Mouse (Mus musculus) regulatory T cell (primary cell): ENCODE measurements around the gene Nos3.

Experiments used
- in situ Hi-C: fragments of 300-600 bp; cut with MboI, MseI; formaldehyde crosslinking; loops from one replicate; pipeline ENCODE4 v1.15.1; 2025; ENCODE audit warnings: high pct_unique_total_duplicates

The Nos3 gene

DNA sequence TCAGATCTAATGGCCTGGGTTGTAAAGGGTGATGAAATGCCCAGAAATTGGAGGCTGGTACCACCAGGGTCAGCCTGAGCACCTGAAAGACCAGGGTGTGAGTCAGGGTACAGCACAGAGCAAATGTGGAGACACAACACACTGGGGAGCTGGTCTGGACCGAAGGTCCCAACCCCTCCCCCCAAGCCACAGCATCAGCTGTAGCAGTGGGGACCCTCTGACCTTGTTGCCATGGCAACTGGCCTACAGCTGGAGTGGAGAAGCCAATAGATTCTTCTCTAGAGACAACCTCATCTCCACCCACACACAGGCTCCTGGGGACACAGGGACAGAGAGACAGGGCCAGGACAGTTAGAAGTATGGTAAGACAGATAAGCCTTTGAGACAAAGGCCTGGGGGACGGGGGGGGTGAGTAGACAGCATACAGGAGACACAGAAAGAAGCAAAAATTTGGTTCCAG is 20.6 kb upstream of the Nos3 start:
- in situ Hi-C loops: loop anchor here (5.0 kb wide), 1 partner anchor 67 kb away; no protein-coding TSS in a partner anchor

DNA sequence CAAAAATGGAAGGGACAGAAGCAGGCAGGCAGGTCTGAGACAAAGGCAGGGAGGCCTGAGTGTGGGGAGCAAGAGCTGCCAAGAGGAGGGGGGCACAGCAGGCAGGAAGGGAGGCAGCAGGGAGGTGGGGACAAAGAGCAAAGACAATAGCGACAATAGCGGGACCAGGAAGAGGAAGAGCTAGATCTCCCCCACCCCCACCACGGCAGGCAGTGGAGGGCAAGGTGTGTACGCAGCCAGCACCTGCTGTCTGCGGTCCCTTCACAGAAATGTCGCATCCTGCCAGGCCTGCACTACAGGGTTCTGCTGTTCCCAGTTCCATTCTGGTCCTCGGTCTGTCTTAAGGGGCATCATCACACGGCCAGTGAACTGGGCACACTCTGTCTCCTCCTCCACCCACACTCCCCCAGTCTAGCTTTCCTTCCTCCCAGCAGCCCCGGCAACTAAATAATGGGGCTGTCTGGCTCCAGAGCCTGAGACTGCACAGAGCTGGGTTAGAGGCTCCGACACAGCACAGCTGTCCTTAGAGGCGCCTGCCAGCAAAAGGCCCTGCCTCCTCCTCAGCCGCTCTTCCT is 20.0 kb upstream of the Nos3 start:
- in situ Hi-C loops: loop anchor here (5.0 kb wide), 1 partner anchor 67 kb away; no protein-coding TSS in a partner anchor

- in situ Hi-C loops: no loop called here
Measured at GRCm38 (mm10) chr5:24346313-24346712, 18.3 kb upstream of the Nos3 start.

DNA sequence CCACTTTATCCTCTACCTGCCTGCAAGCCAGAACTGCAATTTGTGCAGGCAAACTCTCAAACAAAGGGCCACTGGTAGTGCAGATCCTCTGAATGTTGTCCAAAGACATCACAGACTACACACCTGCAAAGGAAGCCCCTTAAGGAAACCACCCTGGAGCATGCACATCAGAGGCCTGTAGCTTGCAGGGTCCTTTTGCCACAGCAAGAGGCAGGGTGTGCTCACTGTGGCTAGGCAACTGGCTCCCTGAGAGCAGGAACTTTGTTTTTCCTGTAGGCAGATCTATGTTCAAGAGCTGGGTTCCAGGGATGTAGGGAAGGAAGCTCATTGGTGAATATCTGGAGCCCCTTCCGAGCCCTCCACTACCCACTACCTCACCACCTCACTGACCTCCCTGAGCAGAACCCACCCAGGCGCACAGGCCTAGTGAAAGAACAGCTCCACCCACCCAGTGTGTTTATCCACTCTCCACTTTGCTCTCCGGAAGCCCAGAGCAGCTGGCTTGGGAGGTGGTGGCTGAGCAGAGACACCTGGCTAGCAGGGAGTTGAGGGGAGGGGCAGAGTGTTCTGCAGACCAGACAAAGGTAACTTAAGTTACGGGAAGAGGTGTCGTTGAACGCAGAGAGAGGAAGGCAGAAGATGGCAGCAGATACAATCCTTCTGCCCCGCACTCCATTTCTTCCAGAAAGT is 17.3 kb upstream of the Nos3 start:
- in situ Hi-C loops: no loop called here

DNA sequence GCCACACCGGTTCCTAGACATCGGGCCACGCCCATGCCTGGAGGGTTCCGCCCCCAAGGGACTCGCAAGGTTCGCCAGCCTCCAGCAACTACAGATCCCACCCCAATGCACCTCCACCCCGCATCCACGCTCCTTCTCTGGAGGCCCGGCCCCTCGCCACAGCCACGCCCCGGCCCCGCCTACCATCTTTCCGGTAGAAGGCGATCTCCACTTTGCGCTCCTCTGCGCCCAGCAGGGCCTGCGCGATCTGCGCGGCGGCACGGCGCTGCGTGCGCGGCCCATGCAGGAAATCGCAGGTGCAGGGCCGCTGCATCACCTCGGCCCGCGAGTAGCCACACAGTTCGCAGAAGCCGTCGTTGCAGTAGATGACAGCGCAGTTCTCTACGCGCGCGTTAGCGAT is 16.5 kb upstream of the Nos3 start:
- in situ Hi-C loops: no loop called here

- in situ Hi-C loops: no loop called here
Measured at GRCm38 (mm10) chr5:24348546-24348945, 16.1 kb upstream of the Nos3 start.

- in situ Hi-C loops: no loop called here
Measured at GRCm38 (mm10) chr5:24350073-24350472, 14.5 kb upstream of the Nos3 start.

- in situ Hi-C loops: no loop called here
Measured at GRCm38 (mm10) chr5:24350531-24351250, 13.9 kb upstream of the Nos3 start.

GRCm38 (mm10) chr5:24351278-24351677 is 13.3 kb upstream of the Nos3 start, which contains the start of gene Kcnh2:
Gene Kcnh2, minus strand, starts transcription at chr5:24351604.
- in situ Hi-C loops: no loop called here

GRCm38 (mm10) chr5:24351701-24352171 is 12.9 kb upstream of the Nos3 start:
- in situ Hi-C loops: no loop called here

DNA sequence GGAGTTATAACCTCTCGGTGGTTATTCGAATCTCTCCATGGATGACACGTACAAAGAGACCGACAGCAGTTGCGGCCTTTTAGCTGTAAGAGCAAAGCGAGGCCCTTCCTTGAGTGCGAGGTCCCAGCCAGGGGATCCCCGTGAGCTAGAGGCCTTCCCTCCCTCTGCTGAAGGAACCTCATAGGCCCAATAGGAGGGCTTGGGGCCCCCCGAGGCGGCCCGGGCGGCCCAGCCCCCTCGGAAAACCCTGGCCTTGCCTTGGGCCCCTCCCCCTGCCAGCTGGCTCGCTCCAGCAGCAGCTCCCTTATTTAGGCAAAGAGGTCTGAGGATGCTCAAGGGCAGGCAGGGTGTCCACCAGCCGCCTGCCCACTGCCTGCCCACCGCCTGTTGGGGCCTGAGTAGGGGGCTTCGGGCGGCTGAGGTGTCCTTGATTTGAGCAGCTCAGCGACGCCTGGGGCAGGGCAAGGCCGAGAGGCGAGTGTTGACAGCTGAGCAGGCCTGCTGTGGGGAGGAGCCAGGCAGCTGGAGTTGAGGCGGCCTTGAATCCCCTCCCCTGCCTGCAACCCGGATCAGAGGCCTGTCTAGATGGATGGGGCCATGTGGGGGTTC is 12.3 kb upstream of the Nos3 start:
- in situ Hi-C loops: no loop called here

DNA sequence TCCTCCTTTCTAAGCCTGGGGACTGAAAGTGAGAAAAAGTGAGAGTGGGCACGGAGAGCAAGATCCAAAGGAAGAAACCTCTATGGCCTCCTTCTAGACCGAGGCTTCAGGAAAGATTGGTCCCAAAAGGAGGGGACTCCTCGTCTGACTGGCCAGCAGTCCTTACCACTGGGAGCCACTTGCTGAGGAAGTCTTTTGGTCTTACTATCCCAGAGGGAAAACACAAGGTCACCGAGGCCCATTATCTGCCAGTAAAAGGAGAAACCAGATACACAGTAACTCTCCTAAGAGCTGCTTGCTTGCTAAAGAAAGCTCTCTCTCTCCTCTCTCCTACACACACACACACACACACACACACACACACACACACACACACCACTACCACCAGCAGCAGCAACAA is 11.3 kb upstream of the Nos3 start:
- in situ Hi-C loops: no loop called here

GRCm38 (mm10) chr5:24356764-24357163 is 7.8 kb upstream of the Nos3 start:
- in situ Hi-C loops: no loop called here

- in situ Hi-C loops: no loop called here
Measured at GRCm38 (mm10) chr5:24357461-24357860, 7.1 kb upstream of the Nos3 start.

DNA sequence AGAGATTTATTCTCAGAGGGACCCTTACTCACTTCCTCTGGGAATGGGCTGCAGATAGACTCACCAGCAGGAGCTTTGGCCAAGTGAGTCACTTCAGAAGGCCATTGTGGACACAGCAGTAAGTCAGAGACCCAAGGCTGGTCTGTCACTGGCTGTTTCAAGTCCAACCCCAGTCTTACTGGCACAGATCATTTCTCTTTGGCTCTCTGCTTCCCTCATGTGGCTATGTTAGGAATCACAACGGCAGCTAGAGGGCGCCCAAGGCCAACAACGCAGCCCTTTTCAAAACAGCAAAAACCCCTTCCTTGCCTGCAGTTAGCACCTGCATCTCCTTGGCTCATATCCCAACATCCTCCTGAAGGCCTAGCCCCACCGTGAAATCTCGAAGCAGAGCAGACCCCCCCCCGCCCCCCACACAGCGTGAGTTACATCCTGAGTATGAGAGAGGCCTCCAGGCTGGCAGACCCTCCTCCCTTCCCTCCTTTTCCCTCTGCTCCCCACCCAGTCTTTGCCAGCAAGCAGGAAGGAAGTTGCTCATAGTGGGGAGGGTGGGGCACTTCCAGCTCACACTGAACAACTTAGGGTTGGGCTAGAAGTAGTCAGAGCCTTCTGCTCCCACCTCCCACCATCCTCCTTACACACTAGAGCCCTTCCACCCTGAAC is 3.7 kb upstream of the Nos3 start:
- in situ Hi-C loops: loop anchor here (5.0 kb wide), 1 partner anchor 99 kb away; no protein-coding TSS in a partner anchor

- in situ Hi-C loops: loop anchor here (5.0 kb wide), 1 partner anchor 101 kb away; no protein-coding TSS in a partner anchor
Measured at GRCm38 (mm10) chr5:24363467-24363866, 1.1 kb upstream of the Nos3 start.

GRCm38 (mm10) chr5:24364061-24364460 is 549 bp upstream of the Nos3 start:
- in situ Hi-C loops: loop anchor here (5.0 kb wide), 1 partner anchor 102 kb away; no protein-coding TSS in a partner anchor

GRCm38 (mm10) chr5:24364963-24365362 is 353 bp downstream of the Nos3 start:
- in situ Hi-C loops: loop anchor here (5.0 kb wide), 1 partner anchor 103 kb away; no protein-coding TSS in a partner anchor

- in situ Hi-C loops: no loop called here
Measured at GRCm38 (mm10) chr5:24365528-24365927, 918 bp downstream of the Nos3 start.

DNA sequence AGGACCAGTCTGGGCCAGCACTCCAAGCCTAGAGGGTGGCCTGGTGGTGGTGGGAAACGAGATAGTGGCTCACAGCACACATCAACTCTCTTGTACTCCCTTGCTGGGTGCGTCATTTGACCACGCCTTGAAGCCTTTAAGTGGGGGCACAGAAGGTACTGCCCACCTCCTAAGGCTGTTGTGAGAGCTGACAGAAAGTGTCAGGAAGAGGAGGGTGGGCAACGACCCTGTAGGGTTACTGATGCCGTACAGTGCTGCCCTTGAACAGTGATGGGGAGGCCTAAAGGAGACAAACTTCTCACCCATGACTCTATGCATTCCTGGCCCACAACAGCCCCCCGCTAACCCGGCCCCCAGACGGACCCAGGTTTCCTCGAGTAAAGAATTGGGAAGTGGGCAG is 1.8 kb downstream of the Nos3 start:
- in situ Hi-C loops: no loop called here

- in situ Hi-C loops: loop anchor here (10.0 kb wide), 1 partner anchor 505 kb away; no protein-coding TSS in a partner anchor
Measured at GRCm38 (mm10) chr5:24369767-24370166, 5.2 kb downstream of the Nos3 start.
